Mouse (Mus musculus): Measurements from ENCODE around the gene Eaf1. TPM values are rescaled to one million over a fixed set of nuclear protein-coding genes. Genes with fewer than 3 reads are reported as not detected.

Eaf1 gene
- polyA plus RNA-seq, 1 experiment from 2014 or later = 30.5 TPM

- Histone ChIP-seq H3K27ac (no peak overlapping the region), H3K79me2 (ENCODE audit: inconsistent target) (peaks cover 51% of the 10 kb centered on the region), H3K36me3 (ENCODE audit: inconsistent target) (peaks cover 70% of the 10 kb centered on the region), H3K4me3 (ENCODE audit: inconsistent target) (no peak overlapping the region)
- WGBS (ENCODE audit: missing documents) = 97% methylated on average over 6 of the region's 6 CpGs
These were observed 6.1 kb upstream of the Eaf1 start for GRCm38 (mm10) chr14:31488055-31488454.

- H3K36me3 ChIP-seq (ENCODE audit: inconsistent target) = peaks cover 31% of the 10 kb centered on the region; the same call in 1 of the 2 replicates
- 14% methylated on average over 9 of the region's 9 CpGs for WGBS (ENCODE audit: missing documents)
- H3K27ac ChIP-seq = peak overlapping the region; percentile 89
- peaks cover 97% of the 10 kb centered on the region for H3K79me2 ChIP-seq (ENCODE audit: inconsistent target)
- peak overlapping the region; percentile 97 for H3K4me3 ChIP-seq (ENCODE audit: inconsistent target)
These were observed 298 bp upstream of the Eaf1 start for GRCm38 (mm10) chr14:31493901-31494300.

GRCm38 (mm10) chr14:31494975-31495455 lies 816 bp downstream of the Eaf1 start, which contains the start of gene Mettl6:
Gene Mettl6 (minus strand): TSS chr14:31495040.
- peaks cover 33% of the 10 kb centered on the region for H3K36me3 ChIP-seq (ENCODE audit: inconsistent target)
- peaks cover 97% of the 10 kb centered on the region for H3K79me2 ChIP-seq (ENCODE audit: inconsistent target)
- under 1% methylated on average over 47 of the region's 49 CpGs for WGBS (ENCODE audit: missing documents)
- peak within 1 kb of the TSS; percentile 97 for H3K4me3 ChIP-seq (ENCODE audit: inconsistent target)
- H3K27ac ChIP-seq = peak within 1 kb of the TSS; percentile 89

- H3K4me3 ChIP-seq (ENCODE audit: inconsistent target) = peak overlapping the region; percentile 97
- peak overlapping the region; percentile 70 for H3K27ac ChIP-seq
- peaks cover 96% of the 10 kb centered on the region for H3K79me2 ChIP-seq (ENCODE audit: inconsistent target)
- H3K36me3 ChIP-seq (ENCODE audit: inconsistent target) = peaks cover 38% of the 10 kb centered on the region
- 1% methylated on average over 8 of the region's 8 CpGs for WGBS (ENCODE audit: missing documents)
These were observed 1.3 kb downstream of the Eaf1 start for GRCm38 (mm10) chr14:31495538-31495937.

GRCm38 (mm10) chr14:31496241-31496646 lies 2.0 kb downstream of the Eaf1 start:
- Histone ChIP-seq H3K36me3 (ENCODE audit: inconsistent target) (peaks cover 43% of the 10 kb centered on the region), H3K27ac (peak overlapping the region; percentile 70), H3K79me2 (ENCODE audit: inconsistent target) (peaks cover 94% of the 10 kb centered on the region), H3K4me3 (ENCODE audit: inconsistent target) (peak overlapping the region; percentile 97)
- WGBS (ENCODE audit: missing documents) = 7% methylated on average over 7 of the region's 7 CpGs

- H3K27ac ChIP-seq = no peak overlapping the region
- 100% methylated on average over 1 of the region's 1 CpGs for WGBS (ENCODE audit: missing documents)
- no peak overlapping the region for H3K4me3 ChIP-seq (ENCODE audit: inconsistent target)
- H3K79me2 ChIP-seq (ENCODE audit: inconsistent target) = peaks cover 62% of the 10 kb centered on the region
- peaks cover 63% of the 10 kb centered on the region for H3K36me3 ChIP-seq (ENCODE audit: inconsistent target)
These were observed 5.3 kb downstream of the Eaf1 start for GRCm38 (mm10) chr14:31499526-31499925.

- Histone ChIP-seq H3K4me3 (ENCODE audit: inconsistent target) (no peak overlapping the region), H3K27ac (no peak overlapping the region), H3K36me3 (ENCODE audit: inconsistent target) (peaks cover 94% of the 10 kb centered on the region), H3K79me2 (ENCODE audit: inconsistent target) (peaks cover 26% of the 10 kb centered on the region)
- 94% methylated on average over 13 of the region's 13 CpGs for WGBS (ENCODE audit: missing documents)
These were observed 9.2 kb downstream of the Eaf1 start for GRCm38 (mm10) chr14:31503406-31503805.

GRCm38 (mm10) chr14:31506456-31506855 lies 12.3 kb downstream of the Eaf1 start:
- H3K36me3 ChIP-seq (ENCODE audit: inconsistent target) = peaks cover 88% of the 10 kb centered on the region
- no peak overlapping the region for H3K4me3 ChIP-seq (ENCODE audit: inconsistent target)
- WGBS (ENCODE audit: missing documents) = 94% methylated on average over 6 of the region's 6 CpGs
- no peaks in the 10 kb centered on the region; the same call in 1 of the 2 replicates for H3K79me2 ChIP-seq (ENCODE audit: inconsistent target)
- no peak overlapping the region for H3K27ac ChIP-seq

GRCm38 (mm10) chr14:31509911-31510310 lies 15.7 kb downstream of the Eaf1 start:
- 94% methylated on average over 2 of the region's 2 CpGs for WGBS (ENCODE audit: missing documents)
- Histone ChIP-seq H3K79me2 (ENCODE audit: inconsistent target) (no peaks in the 10 kb centered on the region), H3K36me3 (ENCODE audit: inconsistent target) (peaks cover 53% of the 10 kb centered on the region), H3K27ac (no peak overlapping the region), H3K4me3 (ENCODE audit: inconsistent target) (no peak overlapping the region)

GRCm38 (mm10) chr14:31510322-31510721 lies 16.1 kb downstream of the Eaf1 start:
- no peak overlapping the region for H3K27ac ChIP-seq
- peaks cover 49% of the 10 kb centered on the region for H3K36me3 ChIP-seq (ENCODE audit: inconsistent target)
- H3K79me2 ChIP-seq (ENCODE audit: inconsistent target) = no peaks in the 10 kb centered on the region
- H3K4me3 ChIP-seq (ENCODE audit: inconsistent target) = no peak overlapping the region
- 98% methylated on average over 3 of the region's 3 CpGs for WGBS (ENCODE audit: missing documents)

GRCm38 (mm10) chr14:31515895-31516294 lies 21.7 kb downstream of the Eaf1 start:
- Histone ChIP-seq H3K4me3 (ENCODE audit: inconsistent target) (no peak overlapping the region), H3K79me2 (ENCODE audit: inconsistent target) (no peaks in the 10 kb centered on the region), H3K36me3 (ENCODE audit: inconsistent target) (no peaks in the 10 kb centered on the region), H3K27ac (no peak overlapping the region)
- WGBS (ENCODE audit: missing documents) = 94% methylated on average over 2 of the region's 2 CpGs

- Histone ChIP-seq H3K4me3 (ENCODE audit: inconsistent target) (no peak overlapping the region), H3K27ac (no peak overlapping the region), H3K36me3 (ENCODE audit: inconsistent target) (no peaks in the 10 kb centered on the region), H3K79me2 (ENCODE audit: inconsistent target) (no peaks in the 10 kb centered on the region)
- WGBS (ENCODE audit: missing documents) = 44% methylated on average over 3 of the region's 3 CpGs
These were observed 25.0 kb downstream of the Eaf1 start for GRCm38 (mm10) chr14:31519165-31519564.

GRCm38 (mm10) chr14:31521318-31521717 lies 27.1 kb downstream of the Eaf1 start:
- 89% methylated on average over 2 of the region's 2 CpGs for WGBS (ENCODE audit: missing documents)
- Histone ChIP-seq H3K27ac (no peak overlapping the region), H3K79me2 (ENCODE audit: inconsistent target) (no peaks in the 10 kb centered on the region), H3K4me3 (ENCODE audit: inconsistent target) (no peak overlapping the region), H3K36me3 (ENCODE audit: inconsistent target) (no peaks in the 10 kb centered on the region)

GRCm38 (mm10) chr14:31525040-31525810 lies 31.0 kb downstream of the Eaf1 start:
- no peaks in the 10 kb centered on the region for H3K36me3 ChIP-seq (ENCODE audit: inconsistent target)
- no peak overlapping the region for H3K27ac ChIP-seq
- H3K4me3 ChIP-seq (ENCODE audit: inconsistent target) = no peak overlapping the region
- no peaks in the 10 kb centered on the region for H3K79me2 ChIP-seq (ENCODE audit: inconsistent target)
- 93% methylated on average over 7 of the region's 7 CpGs for WGBS (ENCODE audit: missing documents)

- Histone ChIP-seq H3K27ac (no peak overlapping the region), H3K79me2 (ENCODE audit: inconsistent target) (no peaks in the 10 kb centered on the region), H3K36me3 (ENCODE audit: inconsistent target) (no peaks in the 10 kb centered on the region), H3K4me3 (ENCODE audit: inconsistent target) (no peak overlapping the region)
- WGBS (ENCODE audit: missing documents) = 76% methylated on average over 4 of the region's 4 CpGs
These were observed 36.6 kb downstream of the Eaf1 start for GRCm38 (mm10) chr14:31530847-31531246.
